Mouse (Mus musculus) c-Kit-positive CD71-positive TER-119-positive erythroid progenitor cells, embryonic 14.5 days (primary cell): ENCODE data around the gene Hepacam2.
"Not testable (repeated sequence)": the region's sequence is repeated elsewhere in the genome, so short reads cannot be mapped to it uniquely, and the experiment has no call there.

ENCODE experiments used
- DNase-seq: peaks from one replicate; pipeline ENCODE4 v3.0.0-alpha.2; 2013; ENCODE audit warnings: low spot score

The Hepacam2 gene

GRCm38 (mm10) chr6:3498162-3498848, at the start of gene Hepacam2, which contains the start of gene Vps50:
TSS of gene Hepacam2 (minus strand) at chr6:3498298.
TSS of gene Vps50 (plus strand) at chr6:3498382.
- DNase-seq: peak; percentile 80

DNA sequence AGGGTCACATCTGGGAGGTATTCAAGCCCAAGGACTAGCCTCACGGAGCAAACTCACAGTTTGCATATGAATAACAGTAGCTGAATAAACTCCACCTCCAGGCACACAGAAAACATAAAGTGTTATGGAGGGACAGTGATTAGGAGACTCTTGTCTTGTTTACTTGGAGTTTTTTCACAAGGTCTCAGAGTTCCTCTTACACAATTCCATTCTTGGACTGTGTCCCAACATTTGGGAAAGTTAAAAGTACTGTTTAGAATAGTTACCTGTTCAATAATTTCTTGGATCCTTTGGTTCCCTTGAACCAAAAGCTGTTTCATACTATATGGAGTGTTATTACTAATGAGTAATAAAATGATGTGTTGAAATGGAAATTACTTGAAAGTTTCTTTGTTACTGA, 46.9 kb upstream of the Hepacam2 start:
- DNase-seq: no peak

DNA sequence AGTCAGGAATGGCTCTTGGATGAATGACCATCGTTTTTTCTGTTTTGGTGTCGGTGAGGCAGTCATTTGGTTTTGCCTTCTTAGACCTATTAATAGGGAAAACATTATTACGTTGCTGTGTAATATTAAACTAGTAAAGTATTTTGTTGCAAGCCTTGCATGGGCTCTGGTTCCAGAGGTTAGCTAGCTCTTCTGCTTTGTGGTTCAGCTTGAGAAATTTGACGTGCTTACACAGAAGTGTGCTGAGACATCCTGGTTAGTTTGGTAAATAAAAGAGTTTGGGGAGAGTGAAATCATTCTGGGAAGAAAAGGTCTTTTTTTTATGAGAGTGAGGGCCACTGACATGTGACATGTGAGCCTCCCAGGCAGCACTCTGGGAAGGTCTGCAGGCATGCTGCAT, 45.8 kb upstream of the Hepacam2 start:
- DNase-seq: no peak

DNA sequence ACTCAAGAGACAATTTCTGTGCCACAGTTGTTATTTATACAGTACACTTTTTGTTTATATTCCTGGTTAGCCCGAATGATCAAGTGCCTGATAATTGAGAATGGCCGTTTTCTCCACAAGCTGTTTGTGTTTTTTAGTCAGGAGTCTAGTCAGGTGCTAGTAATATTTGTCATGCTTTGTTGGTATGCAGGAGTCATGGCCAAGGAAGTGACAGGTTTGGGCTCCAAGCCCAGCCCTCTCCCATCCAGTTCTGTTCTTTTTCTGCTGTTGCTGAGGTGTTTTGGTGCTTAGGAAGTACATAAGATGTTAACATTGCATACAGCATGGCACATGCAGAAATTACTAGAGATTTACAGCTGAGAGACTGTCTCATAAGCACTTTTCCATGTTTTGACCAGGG, 41.4 kb upstream of the Hepacam2 start:
- no peak for DNase-seq

DNA sequence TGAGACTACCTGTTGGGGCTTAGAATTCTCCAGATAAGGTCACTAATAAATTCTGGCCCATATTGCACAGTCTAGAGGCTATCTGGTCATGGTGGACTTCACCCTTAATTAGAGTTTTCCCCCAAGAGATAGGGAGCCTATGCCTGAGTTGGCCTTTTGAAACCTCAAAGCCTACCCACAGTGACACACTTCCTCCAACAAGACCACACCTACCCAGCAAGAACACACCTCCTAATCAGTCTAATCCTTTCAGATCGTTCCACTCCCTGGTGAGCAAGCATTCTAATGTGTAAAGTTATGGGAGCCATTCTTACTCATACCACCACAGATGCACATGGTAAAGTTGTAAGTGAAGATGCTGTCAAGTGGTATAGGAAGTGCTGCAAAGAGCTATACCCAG, 38.0 kb upstream of the Hepacam2 start:
- peak; percentile 3 for DNase-seq

GRCm38 (mm10) chr6:3531445-3531844, 33.3 kb upstream of the Hepacam2 start:
- DNase-seq: no peak

- DNase-seq: no peak
These were observed 30.1 kb upstream of the Hepacam2 start for GRCm38 (mm10) chr6:3528198-3528597.

- DNase-seq: no peak
These were observed 14.5 kb upstream of the Hepacam2 start for GRCm38 (mm10) chr6:3512611-3513010.

GRCm38 (mm10) chr6:3511612-3512011, 13.5 kb upstream of the Hepacam2 start:
- DNase-seq: no peak

DNA sequence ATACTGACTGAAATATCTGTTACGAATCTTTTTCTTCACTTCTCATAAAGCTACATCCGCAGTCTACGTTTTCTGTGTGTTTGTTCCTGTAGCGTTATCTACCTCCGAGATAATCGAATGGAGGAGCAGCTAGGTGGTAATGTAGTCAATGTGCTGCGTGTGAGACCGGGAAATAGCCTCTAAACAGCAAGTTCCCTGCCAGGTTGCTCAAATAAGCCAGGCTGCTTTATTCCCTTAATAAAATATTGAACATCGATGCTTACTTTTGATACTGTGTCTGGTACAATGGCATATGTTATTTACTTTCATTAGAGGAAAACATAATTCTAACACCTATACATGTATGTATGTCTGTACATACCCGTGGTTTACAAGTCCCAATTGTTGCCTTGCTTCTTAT, 13.0 kb upstream of the Hepacam2 start:
- no peak for DNase-seq

GRCm38 (mm10) chr6:3509782-3510181, 11.7 kb upstream of the Hepacam2 start:
- peak; percentile 56 for DNase-seq

GRCm38 (mm10) chr6:3508151-3508550, 10.1 kb upstream of the Hepacam2 start:
- DNase-seq: not testable (repeated sequence)

- DNase-seq: no peak
These were observed 9.0 kb upstream of the Hepacam2 start for GRCm38 (mm10) chr6:3507078-3507477.

DNA sequence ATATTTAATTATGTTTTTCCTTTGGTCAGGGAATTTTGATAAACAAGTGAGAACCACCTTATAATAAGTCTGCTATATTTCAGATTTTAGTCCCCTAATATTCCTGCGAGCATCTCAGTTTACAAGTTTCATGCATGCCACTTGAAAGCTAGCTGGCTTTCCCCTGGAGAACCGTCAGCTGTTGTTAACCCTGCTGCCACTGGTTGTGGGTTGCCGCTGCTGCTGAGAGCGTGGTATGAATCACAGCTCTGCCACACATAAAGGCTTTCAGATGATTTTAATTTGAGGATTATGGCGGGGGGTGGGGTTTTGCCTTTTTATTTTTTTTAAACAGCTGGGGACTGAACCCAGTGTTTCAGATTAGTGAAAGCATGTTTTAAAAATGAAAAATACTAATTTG, 7.2 kb upstream of the Hepacam2 start:
- no peak for DNase-seq

DNA sequence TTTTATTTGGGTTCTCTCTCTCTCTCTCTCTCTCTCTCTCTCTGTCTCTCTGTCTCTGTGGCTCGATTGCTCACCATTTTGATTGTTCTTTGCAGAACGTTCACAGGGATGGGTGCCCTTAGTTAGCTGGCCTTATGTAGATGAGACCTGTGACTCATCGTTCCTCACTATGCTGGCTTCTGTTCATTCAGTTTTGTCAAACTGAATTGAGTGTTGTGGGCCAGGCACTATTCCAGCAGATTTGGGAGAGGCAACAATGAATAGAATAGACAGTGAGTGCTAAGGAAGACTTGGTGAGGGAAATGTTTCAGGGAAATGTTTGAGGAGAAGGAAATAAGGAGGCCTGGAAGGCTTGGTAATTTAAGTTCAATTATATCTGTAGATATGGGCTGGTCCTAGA, 2.2 kb upstream of the Hepacam2 start:
- no peak for DNase-seq

DNA sequence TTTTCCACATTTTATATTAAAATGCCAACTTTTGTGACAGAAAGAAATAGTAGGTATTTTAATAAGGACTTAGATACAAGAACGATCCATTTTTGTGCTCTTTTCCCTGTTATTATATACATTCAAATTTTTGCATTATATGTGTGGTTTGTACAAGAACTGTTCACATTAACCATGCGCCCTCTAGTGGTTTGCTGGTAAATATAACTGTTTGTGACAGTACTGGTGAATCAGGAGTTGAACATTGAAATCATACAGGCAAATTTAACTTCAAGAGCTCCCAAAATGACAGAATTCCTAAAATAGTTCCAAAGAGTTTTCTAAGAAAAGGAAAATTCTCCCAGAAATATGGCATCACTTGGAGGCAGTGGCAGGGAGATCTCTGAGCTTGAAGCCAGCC, 1.9 kb downstream of the Hepacam2 start:
- DNase-seq: peak; percentile 52

- no peak for DNase-seq
These were observed 3.8 kb downstream of the Hepacam2 start for GRCm38 (mm10) chr6:3494285-3494684.

GRCm38 (mm10) chr6:3487355-3487754, 10.7 kb downstream of the Hepacam2 start:
- no peak for DNase-seq

- no peak for DNase-seq
These were observed 13.0 kb downstream of the Hepacam2 start for GRCm38 (mm10) chr6:3485133-3485532.

- DNase-seq: no peak
These were observed 16.4 kb downstream of the Hepacam2 start for GRCm38 (mm10) chr6:3481705-3482104.

GRCm38 (mm10) chr6:3479853-3480252, 18.2 kb downstream of the Hepacam2 start:
- no peak for DNase-seq

DNA sequence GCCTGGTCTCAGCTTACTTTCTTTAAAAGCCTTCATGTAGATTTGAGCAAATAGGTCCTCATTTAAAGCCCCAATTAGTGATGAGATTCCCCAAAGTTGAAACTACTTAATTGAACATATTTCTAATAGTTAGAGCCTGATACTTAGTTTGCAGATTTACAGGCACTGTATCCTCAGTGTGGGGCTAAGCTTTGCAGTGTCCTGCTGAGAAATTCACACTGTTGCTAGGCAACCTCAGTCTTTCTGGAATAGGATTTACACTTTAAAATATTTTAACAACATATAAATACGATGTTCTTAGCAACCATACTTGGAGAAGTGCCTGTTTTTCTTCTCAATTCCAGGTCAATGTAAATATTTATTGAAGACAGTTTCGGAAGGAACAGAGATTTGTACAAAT, 21.8 kb downstream of the Hepacam2 start:
- no peak for DNase-seq

DNA sequence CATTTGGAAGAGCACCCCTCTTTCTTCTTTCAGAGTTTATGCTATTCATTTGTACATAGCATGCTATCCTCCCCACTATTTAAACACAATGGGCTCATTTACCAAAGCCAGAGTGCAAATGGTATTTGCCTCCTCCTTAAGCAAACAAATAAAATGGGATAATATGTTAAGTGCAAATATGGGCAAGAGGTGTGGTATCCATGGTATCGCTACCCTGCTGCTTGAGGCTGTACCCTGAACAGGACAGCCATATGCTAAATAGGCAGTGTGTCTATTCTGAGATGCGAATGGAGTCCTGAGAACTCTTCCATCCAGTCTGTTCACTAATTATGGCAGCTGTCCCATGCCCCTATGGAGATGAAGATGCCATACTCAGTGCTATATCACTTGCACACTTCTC, 27.4 kb downstream of the Hepacam2 start:
- no peak for DNase-seq

GRCm38 (mm10) chr6:3468627-3469026, 29.5 kb downstream of the Hepacam2 start:
- no peak for DNase-seq
